Mouse (Mus musculus) CD4-positive helper T cell, adult 2 months (primary cell): ENCODE data around the gene Tcn2.
"Not testable (repeated sequence)": the region's sequence is repeated elsewhere in the genome, so short reads cannot be mapped to it uniquely, and the experiment has no call there.

Source experiments
- DNase-seq: peaks from one replicate; pipeline ENCODE4 v3.0.0-alpha.2; 2012; ENCODE audit warnings: low read depth, missing footprints, low spot score

The Tcn2 gene

GRCm38 (mm10) chr11:3931511-3932211, at the start of gene Tcn2:
Tcn2 (minus strand) TSS chr11:3932159.
- peak; percentile 79 for DNase-seq

DNA sequence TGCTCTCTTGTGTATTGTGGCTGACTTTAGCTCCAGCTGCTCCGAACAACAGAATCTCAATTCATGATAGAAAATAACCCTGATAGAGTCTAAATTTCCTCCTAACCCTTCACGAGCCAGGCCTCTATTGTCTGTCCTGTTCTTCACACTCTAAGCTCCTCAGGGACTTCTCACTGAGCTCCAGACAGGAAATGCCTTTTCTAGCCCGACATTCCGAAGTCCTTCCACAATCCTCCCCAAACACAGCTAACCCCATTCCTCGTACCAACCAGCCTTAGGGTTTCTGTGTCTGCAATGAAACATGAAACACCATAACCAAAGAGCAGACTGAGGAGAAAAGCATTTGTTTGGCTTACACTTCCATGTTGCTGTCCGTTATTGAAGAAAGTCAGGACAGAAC, 49.6 kb upstream of the Tcn2 start:
- no peak for DNase-seq

DNA sequence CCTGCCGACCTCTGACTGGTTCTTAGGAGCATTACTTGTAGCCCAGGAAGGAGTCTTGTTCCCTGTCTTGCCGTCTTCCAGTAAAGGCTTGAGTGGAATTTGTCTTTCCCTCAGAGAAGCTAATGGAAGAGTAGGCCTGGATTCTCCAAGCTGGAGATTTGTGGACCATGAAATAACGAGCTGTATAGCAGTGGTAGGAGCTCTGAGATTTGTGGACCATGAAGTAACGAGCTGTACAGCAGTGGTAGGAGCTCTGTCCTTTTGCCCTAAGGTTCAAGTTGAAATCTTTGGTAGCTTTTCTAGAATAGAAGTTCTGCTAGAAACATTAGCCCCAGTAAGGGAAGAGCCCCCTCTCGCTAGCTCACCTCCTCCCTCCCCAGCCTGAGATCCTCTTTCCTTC, 46.5 kb upstream of the Tcn2 start:
- DNase-seq = no peak

DNA sequence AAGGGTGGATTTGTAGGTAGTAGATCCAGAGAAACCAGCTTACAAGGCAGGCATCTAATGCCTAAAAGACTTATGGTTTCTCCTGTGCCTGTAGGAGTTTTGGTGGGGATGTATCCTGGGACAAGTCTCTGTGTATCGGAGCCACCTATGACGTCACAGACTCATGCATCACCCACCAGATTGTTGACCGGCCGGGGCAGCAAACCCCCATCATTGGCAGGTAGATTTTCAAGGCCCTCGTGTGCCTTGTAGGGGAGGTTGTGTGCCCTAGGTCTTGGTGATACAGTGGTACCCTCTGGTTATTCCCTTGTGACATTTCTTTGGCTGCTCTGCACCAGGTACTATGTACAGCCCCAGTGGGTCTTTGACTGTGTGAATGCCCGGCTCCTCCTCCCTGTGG, 44.7 kb upstream of the Tcn2 start, which contains the start of gene 4930556J24Rik:
Gene 4930556J24Rik (minus strand): TSS at position 101 of the 400 bp plus-strand sequence.
- no peak for DNase-seq

GRCm38 (mm10) chr11:3974311-3974710, 42.4 kb upstream of the Tcn2 start:
- no peak for DNase-seq

DNA sequence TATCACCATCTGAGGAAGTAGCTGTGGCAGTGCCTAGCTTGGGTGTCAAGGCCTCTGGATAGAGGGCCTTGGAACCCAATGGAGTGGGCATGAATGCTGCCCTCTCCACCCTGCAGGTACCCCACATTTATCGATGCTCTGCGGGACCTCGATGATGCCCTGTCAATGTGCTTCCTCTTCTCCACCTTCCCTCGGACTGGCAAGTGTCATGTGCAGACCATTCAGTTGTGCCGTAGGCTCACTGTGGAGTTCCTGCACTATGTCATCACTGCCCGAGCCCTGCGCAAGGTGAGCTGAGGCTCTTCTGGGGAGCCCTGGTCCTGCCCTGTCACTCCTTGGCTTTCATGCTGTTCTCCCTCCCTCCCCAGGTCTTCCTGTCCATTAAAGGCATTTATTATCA, 41.1 kb upstream of the Tcn2 start:
- DNase-seq = no peak

DNA sequence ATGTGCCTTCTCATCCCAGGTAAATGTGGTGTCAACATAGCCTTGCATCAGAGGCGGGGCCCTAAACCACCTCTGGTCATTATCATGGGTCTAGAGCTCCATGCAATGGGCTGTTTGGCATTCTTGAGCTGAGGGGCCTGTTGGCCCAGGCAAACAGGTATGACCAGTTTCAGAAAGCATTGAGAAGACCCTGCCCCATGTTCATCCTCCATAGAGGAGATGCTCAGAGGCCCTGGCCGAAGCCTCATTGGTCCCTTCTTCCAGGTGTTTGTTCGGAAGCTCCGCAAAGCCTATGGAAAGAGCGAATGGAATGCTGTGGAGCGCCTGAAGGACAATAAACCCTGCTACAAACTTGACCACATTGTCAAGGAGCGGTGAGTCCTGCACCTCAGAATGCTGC, 38.4 kb upstream of the Tcn2 start:
- DNase-seq = no peak

- no peak for DNase-seq
Measured at GRCm38 (mm10) chr11:3969837-3970236, 37.9 kb upstream of the Tcn2 start.

DNA sequence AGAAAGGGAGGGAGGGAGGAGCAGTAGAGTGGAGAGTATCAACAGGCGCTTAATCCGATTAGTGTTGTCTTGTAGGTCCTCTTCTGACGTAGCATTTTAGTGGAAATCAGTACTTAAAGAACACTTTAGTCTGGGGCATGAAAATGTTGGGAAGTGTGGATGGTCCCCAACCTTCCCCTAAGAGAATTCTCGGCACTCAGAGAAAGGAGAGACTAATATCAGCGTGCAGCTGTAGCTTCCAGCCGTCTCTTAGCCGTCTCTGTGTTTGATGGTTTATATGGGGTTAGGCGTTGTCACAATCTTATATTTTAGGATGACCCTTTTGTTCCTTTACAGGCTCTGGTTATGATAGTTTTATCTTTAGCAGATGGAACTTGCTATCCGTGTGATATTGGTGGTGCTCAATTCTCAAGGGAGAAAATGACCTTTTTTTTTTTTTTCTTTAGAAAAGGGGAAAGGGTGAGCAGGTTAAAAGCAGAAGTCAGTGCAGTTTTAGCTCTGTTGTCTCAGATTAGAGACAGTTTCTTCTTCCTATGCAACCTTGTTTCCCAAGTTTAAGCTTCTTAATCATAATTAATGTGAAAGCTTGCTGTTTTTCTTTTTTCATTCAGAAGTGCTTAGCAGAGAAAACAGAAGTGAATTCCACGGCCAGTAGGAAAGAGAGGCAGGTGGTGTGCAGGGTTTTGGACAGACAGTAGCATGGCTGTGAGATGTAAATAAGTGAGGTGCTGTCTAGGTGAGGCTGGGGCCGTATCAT, 32.6 kb upstream of the Tcn2 start:
- no peak for DNase-seq

- DNase-seq = peak; percentile 87
Measured at GRCm38 (mm10) chr11:3963610-3964415, 31.9 kb upstream of the Tcn2 start, which contains the start of gene Pes1. Pes1 (plus strand) TSS chr11:3963975.

DNA sequence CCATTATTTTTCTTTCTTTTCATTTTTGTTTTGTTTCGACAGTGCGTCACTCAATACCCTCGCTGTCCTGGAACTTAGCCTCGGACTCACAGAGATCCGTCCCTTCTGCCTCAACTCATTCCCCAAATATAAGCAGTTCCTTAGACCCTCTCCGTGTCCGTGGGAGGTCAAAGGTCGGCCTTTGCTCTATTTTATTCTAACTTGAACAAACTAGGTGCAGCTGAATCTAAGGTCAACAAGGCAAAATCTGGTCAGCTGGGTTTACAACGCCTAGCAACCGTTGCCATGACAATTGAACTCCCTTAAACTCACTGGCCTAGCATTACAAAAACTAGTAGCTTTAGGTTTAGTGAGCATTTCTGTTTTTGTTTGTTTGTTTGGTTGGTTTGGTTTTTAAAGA, 31.2 kb upstream of the Tcn2 start:
- no peak for DNase-seq

- DNase-seq = no peak
Measured at GRCm38 (mm10) chr11:3961761-3962160, 29.8 kb upstream of the Tcn2 start.

DNA sequence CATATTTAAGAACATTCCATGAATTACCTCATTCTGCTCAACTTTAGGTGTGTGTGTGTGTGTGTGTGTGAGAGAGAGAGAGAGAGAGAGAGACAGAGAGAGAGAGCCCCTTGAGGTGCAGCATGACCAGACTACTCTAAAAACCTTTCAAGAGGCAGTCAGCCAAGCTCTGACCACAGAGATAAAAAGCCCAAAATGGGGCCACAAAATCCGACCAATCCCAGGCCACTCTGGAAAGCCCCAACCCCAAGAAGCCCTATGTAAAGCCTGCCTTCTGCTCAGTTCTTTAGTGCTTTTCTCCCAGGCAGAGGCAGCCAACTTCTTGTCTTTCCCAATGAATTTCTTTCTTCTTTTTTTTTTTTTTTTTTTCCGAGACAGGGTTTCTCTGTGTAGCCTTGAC, 28.9 kb upstream of the Tcn2 start:
- no peak for DNase-seq

DNA sequence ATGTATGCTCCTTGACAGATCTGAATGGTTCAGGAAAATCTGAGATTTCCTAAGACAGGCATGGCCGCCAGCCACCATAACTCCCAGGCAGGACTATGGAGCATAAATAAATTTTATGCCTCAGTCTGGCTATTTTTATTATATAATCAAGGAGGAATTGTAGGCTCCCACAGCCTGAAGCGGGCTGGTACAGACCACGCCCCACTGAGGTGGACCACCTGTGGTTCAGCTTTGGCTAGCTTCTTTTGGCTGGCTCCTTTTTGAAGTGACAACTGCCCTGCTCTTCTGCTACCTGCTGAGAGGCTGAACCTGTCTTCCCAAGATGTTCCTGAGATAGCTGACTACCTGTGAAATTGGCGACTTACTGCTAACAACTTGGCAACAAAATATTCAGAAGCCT, 23.4 kb upstream of the Tcn2 start:
- not testable (repeated sequence) for DNase-seq

GRCm38 (mm10) chr11:3954876-3955275, 22.9 kb upstream of the Tcn2 start:
- not testable (repeated sequence) for DNase-seq

GRCm38 (mm10) chr11:3946386-3946785, 14.4 kb upstream of the Tcn2 start:
- no peak for DNase-seq

- no peak for DNase-seq
Measured at GRCm38 (mm10) chr11:3941371-3941770, 9.4 kb upstream of the Tcn2 start.

DNA sequence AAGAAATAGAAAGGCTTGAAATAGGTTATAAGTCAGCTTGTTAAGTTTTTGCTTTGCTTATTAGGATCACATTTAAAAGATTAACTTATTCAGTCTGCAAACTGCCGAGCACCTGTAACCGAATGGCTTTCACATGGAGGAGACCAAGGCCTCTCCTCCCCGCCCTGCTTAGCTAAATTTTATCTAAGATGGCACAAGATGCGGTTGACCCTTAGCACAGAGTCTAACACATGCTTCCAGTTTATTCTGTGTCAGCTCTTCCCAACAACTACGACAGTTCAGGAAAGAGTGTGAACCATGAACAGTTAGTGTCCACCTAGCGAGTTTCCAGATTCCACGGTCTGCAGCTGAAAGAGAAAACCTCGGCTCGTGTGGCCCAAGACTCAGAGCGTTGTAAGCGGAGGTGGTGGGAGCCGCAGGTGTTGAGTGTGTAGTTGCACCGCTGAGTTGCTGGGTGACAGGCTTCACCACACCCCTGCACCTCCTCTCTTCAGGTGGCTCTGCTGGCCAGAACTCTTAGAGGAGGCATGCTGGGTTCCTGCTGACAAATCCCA, 5.4 kb upstream of the Tcn2 start:
- no peak for DNase-seq

GRCm38 (mm10) chr11:3936318-3936717, 4.4 kb upstream of the Tcn2 start:
- DNase-seq = no peak

- no peak for DNase-seq
Measured at GRCm38 (mm10) chr11:3935135-3935534, 3.2 kb upstream of the Tcn2 start.

DNA sequence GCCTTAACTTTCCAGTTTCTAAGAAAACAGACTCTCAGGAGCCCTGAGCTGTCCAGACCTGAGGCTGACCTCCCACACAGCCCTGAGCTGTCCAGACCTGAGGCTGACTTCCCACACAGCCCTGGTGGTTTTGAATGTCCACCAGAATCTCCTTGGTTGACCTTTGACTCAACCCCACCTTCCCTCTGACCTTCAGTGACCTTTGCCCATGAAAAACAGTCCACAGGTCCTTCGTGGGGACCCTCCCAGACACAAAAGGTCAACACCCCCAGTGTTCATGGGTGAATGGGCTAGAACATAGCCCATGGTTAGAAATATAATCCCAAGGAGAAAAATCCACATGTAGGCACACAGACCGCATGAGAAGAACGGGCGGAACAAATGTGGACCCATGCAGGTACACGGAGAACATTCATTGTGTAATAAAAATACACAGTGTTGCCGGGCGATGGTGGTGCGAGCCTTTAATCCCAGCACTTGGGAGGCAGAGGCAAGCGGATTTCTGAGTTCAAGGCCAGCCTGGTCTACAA, 1.9 kb upstream of the Tcn2 start:
- DNase-seq = no peak

GRCm38 (mm10) chr11:3930931-3931330, 1.0 kb downstream of the Tcn2 start:
- DNase-seq = no peak
